Mouse (Mus musculus) cerebellum, adult 2 months (tissue): ENCODE data around the gene Smyd3.

Experiments used
- CTCF ChIP-seq: fragments of 200-500 bp; IDR thresholded peaks from 2 replicates; pipeline ENCODE4 v1.5.1; 2011; ENCODE audit warnings: low read depth, mild to moderate bottlenecking, control low read depth, low read length, moderate library complexity, borderline replicate concordance; ENCODE audit not compliant: insufficient read depth
- POLR2A ChIP-seq: fragments of 200-500 bp; IDR thresholded peaks from 2 replicates; pipeline ENCODE4 v1.6.1; 2011; ENCODE audit warnings: low read length, control low read depth, borderline replicate concordance; ENCODE audit not compliant: insufficient read depth

GRCm38 (mm10) chr1:179553949-179554347 is 36.1 kb upstream of the Smyd3 start:
- TF ChIP-seq CTCF (no peak), POLR2A (no peak)
